Mouse (Mus musculus) embryonic fibroblast, embryonic 13.5 days (primary cell): ENCODE measurements around the gene Kif21a.

Source experiments
- CTCF ChIP-seq: IDR thresholded peaks from 2 replicates; pipeline ENCODE4 v1.5.1; 2011; ENCODE audit warnings: mild to moderate bottlenecking, control low read depth, low read length, moderate library complexity, borderline replicate concordance; ENCODE audit not compliant: insufficient read depth
- POLR2A ChIP-seq: IDR thresholded peaks from 2 replicates; pipeline ENCODE4 v1.6.1; 2011; ENCODE audit warnings: low read depth, mild to moderate bottlenecking, control low read depth, low read length, moderate library complexity

DNA sequence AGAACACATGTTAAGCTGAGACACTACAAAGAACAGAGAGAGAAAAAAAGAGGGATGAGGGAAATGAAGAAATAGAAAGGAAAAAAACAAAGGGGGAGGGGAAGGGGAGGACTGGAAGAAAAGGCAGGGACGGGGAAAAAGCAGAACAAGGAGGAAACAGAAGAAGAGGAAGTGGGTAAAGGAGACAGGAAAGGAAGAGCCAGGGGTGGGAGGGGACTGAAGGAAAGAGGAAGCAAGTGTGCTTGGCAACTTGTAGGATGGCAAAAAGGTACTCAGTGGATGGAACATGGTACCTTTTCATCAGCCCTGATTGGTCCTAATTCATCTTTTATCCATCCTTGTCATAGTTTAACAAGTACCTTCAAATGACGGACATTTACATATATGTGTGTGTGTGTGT, 86.4 kb downstream of the Kif21a start:
- TF ChIP-seq CTCF (no peak), POLR2A (no peak)
